In the genomic region with DNA sequence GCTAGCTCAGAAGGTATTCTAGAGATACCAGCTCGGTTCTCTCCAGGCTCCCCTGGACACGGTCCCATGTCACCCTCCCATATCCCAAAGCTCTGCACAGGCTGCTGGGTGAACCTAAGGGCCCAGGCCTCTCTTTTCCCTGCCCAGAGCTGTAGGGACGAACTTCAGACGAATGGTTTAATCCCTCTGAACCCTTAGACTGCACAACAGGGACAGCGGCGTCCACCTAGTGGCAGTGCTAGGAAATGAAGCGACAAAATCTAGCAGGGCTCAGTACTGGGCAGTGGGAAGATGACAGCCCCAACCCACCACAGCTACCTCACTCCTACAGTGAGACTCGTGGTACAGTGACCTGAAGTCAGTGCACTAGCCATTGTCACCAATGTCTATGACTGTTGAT, we compare ENCODE assay signal across 8 mouse cellular contexts. TPM values are rescaled to one million over a fixed set of nuclear protein-coding genes. Genes with fewer than 3 reads are reported as not detected.
DNase-seq lines count a peak whose midpoint lies in the region; ATAC-seq and TF ChIP-seq lines count a peak whose summit lies in the region.

No protein-coding gene starts in this region.

- 6% methylated on average over 8 of the region's 8 CpGs for WGBS in midbrain, embryonic 14.5 days

- DNase-seq in layer of hippocampus, adult 2 months (ENCODE audit: low spot score in 2 of 2): peak in 1 of 2 experiments; percentile 53
- no peak for DNase-seq in layer of hippocampus, adult 9-11 months
- peak; percentile 49 for DNase-seq in c-Kit-positive CD71-positive TER-119-positive erythroid progenitor cells, embryonic 14.5 days (ENCODE audit: low spot score)
- peak; percentile 54 for DNase-seq in liver
- peak; percentile 75 for DNase-seq in midbrain, embryonic 14.5 days
- peak; percentile 68 to 81 for DNase-seq in spleen, postnatal 10 days (ENCODE audit: low spot score in 2 of 2)

- no peaks in the 10 kb centered on the region for H3K36me3 ChIP-seq in midbrain, embryonic 14.5 days (ENCODE audit: control insufficient read depth, insufficient read depth, low read length)

- peak; percentile 56 for ATAC-seq in frontal cortex, adult (ENCODE audit: low TSS enrichment)
- ATAC-seq in inflammation-experienced regulatory T-cells, adult 6 months: peak; percentile 14
- ATAC-seq in midbrain, embryonic 14.5 days (ENCODE audit: low FRiP score, low TSS enrichment): peak; percentile 53

- H3K4me1 ChIP-seq in midbrain, embryonic 14.5 days (ENCODE audit: control insufficient read depth, insufficient read depth, low read length): peaks cover 31% of the 10 kb centered on the region

- H3K27me3 ChIP-seq in midbrain, embryonic 14.5 days (ENCODE audit: control insufficient read depth, insufficient read depth, low read length): no peaks in the 10 kb centered on the region

- no peaks in the 10 kb centered on the region for H3K9me3 ChIP-seq in midbrain, embryonic 14.5 days (ENCODE audit: control insufficient read depth, low read length)

- H3K4me3 ChIP-seq in layer of hippocampus, adult 2 months: no peak overlapping the region; the same call in 1 of the 2 replicates
- H3K4me3 ChIP-seq in midbrain, embryonic 14.5 days (replicated peaks; ENCODE audit: low read depth, low read length): 0 out of 2 replicates have a peak overlapping the region, but pooled peaks have one; percentile 63

- no peak overlapping the region; the same call in 1 of the 2 replicates for H3K9ac ChIP-seq in midbrain, embryonic 14.5 days (replicated peaks; ENCODE audit: low read length)

- H3K4me2 ChIP-seq in midbrain, embryonic 14.5 days (ENCODE audit: low read length): peak overlapping the region; percentile 98

- peak; percentile 89 for TF ChIP-seq CTCF in layer of hippocampus, adult 2 months (conservative IDR thresholded peaks at IDR 0.05)

- no peak overlapping the region; the same call in 1 of the 2 replicates for H3K27ac ChIP-seq in layer of hippocampus, adult 2 months
- H3K27ac ChIP-seq in midbrain, embryonic 14.5 days (replicated peaks; ENCODE audit: low read depth, low read length): peak overlapping the region; percentile 58

RNA-seq across cellular contexts. Expression of gene Akna, which starts 5.5 kb away (rescaled TPM):
- 1 to 10 TPM; 3.5 to 3.8 TPM for total RNA-seq in layer of hippocampus, adult 2 months (2021)
- polyA plus RNA-seq in inflammation-experienced regulatory T-cells, adult 6 months (2017; shearing (Covaris generic)): 100 to 1,000 TPM in 2 of 3 experiments, 10 to 100 TPM in 1; 94.8 to 135 (median 102) TPM
- polyA plus RNA-seq in midbrain, embryonic 14.5 days (2014; fragmentation: Nextera tagmentation; extraction: Ambion mirVana): 3.0 and 6.1 TPM in 2 replicates

RNA-seq across cellular contexts. Expression of gene Orm2, which starts 46.4 kb away (rescaled TPM):
- not detected for total RNA-seq in layer of hippocampus, adult 2 months (2021)
- 1 to 10 TPM in 2 of 3 experiments, not detected in 1; 1.6 to 2.8 TPM for polyA plus RNA-seq in inflammation-experienced regulatory T-cells, adult 6 months (2017; shearing (Covaris generic))
- polyA plus RNA-seq in midbrain, embryonic 14.5 days (2014; fragmentation: Nextera tagmentation; extraction: Ambion mirVana): not detected in 2 replicates

RNA-seq across cellular contexts. Expression of gene Orm3, which starts 52.7 kb away (rescaled TPM):
- total RNA-seq in layer of hippocampus, adult 2 months (2021): not detected
- polyA plus RNA-seq in inflammation-experienced regulatory T-cells, adult 6 months (2017; shearing (Covaris generic)): 1 to 10 TPM in 1 of 3 experiments, under 1 TPM in 1, not detected in 1; 0.90 to 1.6 TPM
- not detected in 2 replicates for polyA plus RNA-seq in midbrain, embryonic 14.5 days (2014; fragmentation: Nextera tagmentation; extraction: Ambion mirVana)

Comparison
In these comparisons a context has a peak if more than half of its experiments do, and no peak if none do; other contexts are left out.
1. RNA of gene Akna, which starts 5.5 kb away (polyA plus RNA-seq): 94.8 to 135 TPM in inflammation-experienced regulatory T-cells, adult 6 months; 3.0 to 6.1 TPM in midbrain, embryonic 14.5 days; every median in the first group is over 10 times any median in the second.
2. Peak in every context shown above with its lines, with median percentiles within 50 percentile points of each other: ATAC-seq.